Mouse (Mus musculus) forelimb bud, embryonic 11.5 days (tissue): Measurements from ENCODE around the gene Ppp2r5b.

Experiments used
- DNase-seq: peaks from one replicate; pipeline ENCODE4 v3.0.0-alpha.2; 2012; ENCODE audit warnings: low read depth, low spot score

The Ppp2r5b gene

DNA sequence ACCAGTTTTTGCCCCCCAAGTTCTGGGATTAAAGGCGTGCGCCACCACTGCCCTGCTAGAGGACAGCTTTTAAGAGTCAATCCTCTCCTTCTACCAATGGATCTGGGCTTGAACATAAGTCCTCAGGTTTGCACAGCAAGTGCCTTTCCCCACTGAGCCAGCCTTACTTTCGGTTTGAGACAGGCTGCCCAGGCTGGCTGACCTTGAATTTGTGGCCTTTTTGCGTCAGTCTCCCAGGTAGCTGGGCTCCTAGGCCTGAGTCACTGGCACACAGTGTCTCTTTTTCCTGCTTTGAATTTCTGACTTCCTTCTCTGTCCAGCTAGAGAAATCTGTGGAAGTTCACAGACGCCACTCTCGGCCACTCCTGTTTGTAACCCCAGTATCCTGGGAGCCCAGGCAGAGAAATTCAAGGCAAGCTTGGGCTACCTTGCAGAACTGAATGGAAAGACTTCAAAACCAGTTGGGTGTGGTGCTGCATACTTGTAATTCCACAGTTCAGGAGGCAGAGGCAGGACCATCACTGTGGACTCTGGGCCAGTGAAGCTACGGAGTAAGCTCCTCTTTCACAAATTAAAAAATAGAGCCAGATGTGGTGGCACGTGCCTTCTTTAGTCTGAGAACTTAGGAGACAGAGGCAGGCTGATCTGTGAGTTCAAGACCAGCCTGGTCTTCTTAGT is 34.3 kb upstream of the Ppp2r5b start:
- DNase-seq: no peak

- DNase-seq: no peak
Observed at GRCm38 (mm10) chr19:6268670-6269132, 33.0 kb upstream of the Ppp2r5b start.

- peak; percentile 91 for DNase-seq
Observed at GRCm38 (mm10) chr19:6268170-6268528, 32.5 kb upstream of the Ppp2r5b start.

GRCm38 (mm10) chr19:6267306-6268169 is 31.9 kb upstream of the Ppp2r5b start:
- DNase-seq: no peak

GRCm38 (mm10) chr19:6265727-6266182 is 30.1 kb upstream of the Ppp2r5b start:
- DNase-seq: no peak

- no peak for DNase-seq
Observed at GRCm38 (mm10) chr19:6264945-6265344, 29.3 kb upstream of the Ppp2r5b start.

DNA sequence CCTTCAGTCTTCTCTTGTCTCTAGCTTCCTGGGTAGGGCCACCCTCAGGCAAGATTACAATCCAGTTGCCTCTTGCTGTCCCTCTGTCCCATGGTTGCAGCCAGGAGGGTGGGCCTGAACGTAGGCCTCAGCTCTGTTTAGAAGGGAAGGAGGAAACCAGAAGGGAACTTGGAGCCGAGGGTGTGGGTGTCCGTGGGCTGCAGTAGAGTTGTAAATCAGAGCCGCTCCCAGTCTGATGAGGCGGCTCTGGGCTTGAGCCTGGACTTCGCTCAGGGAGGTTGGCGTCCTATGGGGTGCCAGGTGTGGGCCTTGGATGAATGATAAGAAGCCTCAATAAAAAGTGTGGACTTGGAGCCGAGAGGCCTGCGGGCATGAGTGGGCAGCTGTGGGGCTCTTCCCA is 28.5 kb upstream of the Ppp2r5b start:
- no peak for DNase-seq

GRCm38 (mm10) chr19:6262839-6263433 is 27.3 kb upstream of the Ppp2r5b start:
- DNase-seq: no peak

GRCm38 (mm10) chr19:6262222-6262621 is 26.6 kb upstream of the Ppp2r5b start:
- DNase-seq: peak; percentile 65

GRCm38 (mm10) chr19:6261379-6261778 is 25.7 kb upstream of the Ppp2r5b start:
- no peak for DNase-seq

GRCm38 (mm10) chr19:6260946-6261345 is 25.3 kb upstream of the Ppp2r5b start:
- no peak for DNase-seq

DNA sequence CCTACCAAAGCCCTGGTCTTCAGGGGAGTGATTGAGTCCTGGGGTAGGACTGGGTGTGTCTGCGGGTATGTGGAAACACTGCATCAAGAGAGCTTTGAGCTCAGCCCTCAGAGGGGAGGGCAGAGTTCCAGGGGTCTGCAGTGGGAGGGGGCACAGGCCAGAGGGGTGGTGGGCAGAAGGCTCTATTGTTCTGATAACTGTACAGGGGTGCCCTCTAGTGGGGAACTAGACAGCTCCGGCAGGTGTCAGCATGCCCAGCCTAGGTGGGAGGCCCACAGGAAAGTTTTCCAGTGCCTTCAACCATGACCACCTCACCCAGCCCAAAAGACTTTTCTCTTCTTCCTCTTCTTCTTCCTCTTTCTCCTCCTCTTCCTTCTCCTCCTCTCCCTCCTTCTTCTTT is 24.8 kb upstream of the Ppp2r5b start:
- no peak for DNase-seq

- DNase-seq: no peak
Observed at GRCm38 (mm10) chr19:6253021-6253420, 17.3 kb upstream of the Ppp2r5b start.

GRCm38 (mm10) chr19:6247526-6248300 is 12.0 kb upstream of the Ppp2r5b start:
- no peak for DNase-seq

- DNase-seq: no peak
Observed at GRCm38 (mm10) chr19:6245806-6246205, 10.1 kb upstream of the Ppp2r5b start.

- DNase-seq: no peak
Observed at GRCm38 (mm10) chr19:6243226-6243625, 7.6 kb upstream of the Ppp2r5b start.

DNA sequence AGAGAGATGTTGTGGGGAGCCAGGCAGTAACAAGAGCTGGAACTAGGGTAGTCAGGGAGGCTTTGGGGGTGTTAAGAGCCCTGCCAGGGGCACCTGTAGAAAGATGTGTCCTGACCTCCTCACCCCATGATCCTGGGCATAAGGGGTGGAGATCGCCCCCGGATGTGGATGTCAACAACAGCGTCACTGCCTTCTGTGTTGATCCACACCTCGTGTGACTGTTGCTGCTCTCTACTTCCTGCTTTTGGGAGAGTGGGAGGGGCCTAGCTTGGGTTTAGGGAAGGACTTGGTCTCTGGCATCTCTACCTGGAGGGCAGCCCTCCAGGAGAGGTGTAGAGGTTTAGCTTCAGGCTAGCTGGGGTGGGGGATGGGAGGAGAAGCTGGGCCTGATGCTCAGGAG is 6.6 kb upstream of the Ppp2r5b start:
- DNase-seq: no peak

DNA sequence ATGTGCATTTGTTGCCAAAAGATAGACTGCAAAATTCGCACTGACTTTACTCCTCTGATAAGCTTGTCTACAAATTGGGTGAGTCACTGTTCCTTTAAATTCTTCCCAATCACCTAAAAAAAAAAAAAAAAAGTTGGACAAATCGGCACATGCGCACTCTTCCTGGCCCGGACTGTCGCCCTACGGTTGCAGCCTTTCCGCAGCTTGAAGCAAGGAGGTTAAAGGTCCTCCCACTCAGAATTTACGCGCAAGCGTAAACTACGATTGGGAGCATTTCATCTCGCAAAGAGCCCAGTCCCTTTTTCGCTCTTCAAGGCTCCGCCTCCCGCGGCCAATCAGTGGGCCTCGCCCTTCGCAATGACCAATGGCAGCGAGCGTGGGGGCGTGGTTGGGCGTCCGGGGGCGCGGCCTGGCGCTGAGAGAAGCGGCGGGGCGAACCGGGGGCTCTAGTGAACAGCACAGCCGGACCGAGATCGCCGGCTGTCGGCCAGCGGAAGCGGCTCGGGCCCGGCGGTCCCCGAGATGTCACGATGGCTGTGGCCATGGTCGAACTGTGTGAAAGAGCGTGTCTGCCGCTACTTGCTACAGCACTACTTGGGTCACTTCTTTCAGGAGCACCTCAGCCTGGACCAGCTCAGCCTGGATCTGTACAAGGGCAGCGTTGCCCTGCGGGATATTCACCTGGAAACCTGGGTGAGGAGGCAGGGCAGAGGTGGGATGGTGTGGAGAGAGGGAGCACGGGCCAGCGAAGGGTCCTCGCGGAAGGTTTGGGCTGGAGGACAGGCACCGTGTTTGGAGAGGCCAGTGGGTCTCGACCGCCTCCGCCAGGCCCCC is 5.8 kb upstream of the Ppp2r5b start, which contains the start of gene Atg2a:
Gene Atg2a (plus strand): TSS at position 395 of the 834 bp plus-strand sequence.
- DNase-seq: peak; percentile 100

- no peak for DNase-seq
Observed at GRCm38 (mm10) chr19:6240725-6241124, 5.1 kb upstream of the Ppp2r5b start.

DNA sequence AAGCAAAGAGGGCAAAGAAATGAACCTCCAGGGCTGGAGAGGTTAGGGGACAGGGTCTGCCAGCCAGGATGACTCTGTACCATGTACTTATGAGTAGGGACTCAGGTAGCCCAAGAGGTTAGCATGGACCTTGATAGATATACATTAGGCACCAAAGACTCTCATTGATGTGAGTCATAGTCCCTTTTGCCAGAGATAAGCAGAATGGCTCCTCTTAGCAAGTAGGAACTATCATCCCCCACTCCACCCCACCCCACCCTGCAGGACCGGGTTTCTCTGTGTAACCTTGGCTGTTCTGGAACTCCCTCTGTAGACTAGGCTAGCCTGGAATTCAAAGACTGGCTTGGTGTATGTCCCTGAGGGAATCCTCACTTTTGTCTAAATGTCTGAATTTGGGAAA is 4.5 kb upstream of the Ppp2r5b start:
- no peak for DNase-seq

GRCm38 (mm10) chr19:6238740-6239139 is 3.1 kb upstream of the Ppp2r5b start:
- no peak for DNase-seq
